Mouse (Mus musculus) C2C12 (cell line): ENCODE measurements around the gene Bcl2l10. TPM values are rescaled to one million over a fixed set of nuclear protein-coding genes. Genes with fewer than 3 reads are reported as not detected.

Source experiments
- H3K27me3 ChIP-seq: one replicate; pipeline ENCODE4 v1.6.1; 2011; ENCODE audit not compliant: control insufficient read depth, insufficient read depth, insufficient read length
- H3K36me3 ChIP-seq: one replicate; pipeline ENCODE4 v1.6.1; 2011; ENCODE audit not compliant: control insufficient read depth, insufficient read depth
- H3K4me3 ChIP-seq: one replicate; pipeline ENCODE4 v1.5.1; 2011; ENCODE audit warnings: mild to moderate bottlenecking, control low read depth; ENCODE audit not compliant: poor library complexity, insufficient read depth, severe bottlenecking
- H3K79me2 ChIP-seq: one replicate; pipeline ENCODE4 v1.6.1; 2011; ENCODE audit not compliant: control insufficient read depth, insufficient read depth
- H3K79me3 ChIP-seq: one replicate; pipeline ENCODE4 v1.6.1; 2011; ENCODE audit warnings: low read depth, control low read depth
- H3ac ChIP-seq: one replicate; pipeline ENCODE3; 2011; ENCODE audit warnings: low read depth; ENCODE audit not compliant: control insufficient read depth, insufficient read length
- CEBPB ChIP-seq: IDR thresholded peaks from one replicate; pipeline ENCODE4 v1.6.1; 2011; ENCODE audit warnings: low read depth, mild to moderate bottlenecking, control low read depth, moderate library complexity
- CTCF ChIP-seq: IDR thresholded peaks from one replicate; pipeline ENCODE4 v1.5.1; 2011; ENCODE audit not compliant: control insufficient read depth, insufficient read depth, insufficient read length
- FOSL1 ChIP-seq: IDR thresholded peaks from one replicate; pipeline ENCODE4 v1.8.0; 2011; ENCODE audit warnings: mild to moderate bottlenecking, low read length; ENCODE audit not compliant: poor library complexity, insufficient read depth, severe bottlenecking
- MAX ChIP-seq: IDR thresholded peaks from one replicate; pipeline ENCODE4 v1.6.1; 2011; ENCODE audit warnings: mild to moderate bottlenecking, control low read depth
- MYOD1 ChIP-seq: IDR thresholded peaks from one replicate; pipeline ENCODE4 v1.6.1; 2011; ENCODE audit warnings: low read depth; ENCODE audit not compliant: control insufficient read depth, insufficient read length
- MYOG ChIP-seq: IDR thresholded peaks from one replicate; pipeline ENCODE4 v1.6.1; 2011; ENCODE audit not compliant: control insufficient read depth, insufficient read length; ENCODE audit errors: extremely low read depth
- USF1 ChIP-seq: IDR thresholded peaks from one replicate; pipeline ENCODE4 v1.6.1; 2011; ENCODE audit warnings: low read depth, mild to moderate bottlenecking, control low read depth, moderate library complexity
- polyA plus RNA-seq: library from polyadenylated mRNA; unstranded; fragments of >200 nt; fragmentation: generic; extraction: Trizol; gene quantifications from one replicate; pipeline ENCODE4 v1.2.1, GENCODE M21; 2012; ENCODE audit warnings: missing spikeins

Bcl2l10 gene
- polyA plus RNA-seq, 1 experiment, result not detected

DNA sequence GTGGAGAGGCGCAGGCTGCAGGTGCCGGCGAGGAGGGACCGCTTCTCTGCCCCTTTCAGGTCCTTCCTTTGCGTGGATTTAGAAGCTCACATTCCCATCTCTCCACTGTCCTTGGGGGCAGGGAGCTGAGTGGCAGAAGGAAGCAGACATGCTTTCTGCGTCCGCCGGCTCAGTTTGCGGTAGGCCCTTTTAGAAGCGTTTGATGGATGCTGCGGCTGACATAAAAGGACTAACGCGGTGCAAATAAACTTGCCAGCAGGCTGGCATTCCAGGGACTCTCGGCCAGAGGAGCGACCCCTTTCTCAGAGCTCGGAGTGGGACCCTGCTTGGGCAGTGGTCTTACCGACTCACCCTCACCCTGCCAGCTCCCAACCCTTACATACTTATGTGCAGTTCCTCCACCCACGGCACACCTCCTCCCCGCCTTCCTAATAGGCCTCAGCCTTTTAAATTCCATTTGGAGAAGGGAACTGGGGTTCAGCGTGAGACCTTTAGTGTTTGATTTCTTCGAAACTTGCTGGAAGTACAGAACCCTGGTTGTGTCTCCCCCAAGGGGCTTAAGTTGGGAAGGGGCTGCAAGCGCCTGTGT is 32.9 kb upstream of the Bcl2l10 start:
- H3K79me3 ChIP-seq, result no peaks in the 10 kb centered on the region

DNA sequence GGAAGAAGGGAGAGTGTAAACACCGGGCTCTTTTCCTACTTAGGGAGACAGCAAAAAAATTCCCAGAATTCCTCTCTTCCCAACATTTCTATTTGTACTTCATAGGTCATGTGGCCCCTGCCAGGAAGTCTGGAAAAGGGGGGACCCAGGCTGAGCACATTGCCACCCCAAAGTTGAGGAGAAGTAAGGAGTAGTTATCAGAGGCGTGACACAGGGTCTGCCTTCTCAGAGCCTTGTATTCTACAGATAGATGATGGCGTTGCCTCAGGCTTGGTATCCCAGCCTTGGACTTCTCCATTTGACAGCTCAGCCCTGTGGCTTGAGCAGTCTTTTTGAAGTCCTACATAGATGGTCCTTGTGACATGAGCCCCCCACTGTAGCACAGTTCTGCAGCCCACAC is 32.3 kb upstream of the Bcl2l10 start:
- no peak overlapping the region for H3ac ChIP-seq
- H3K79me3 ChIP-seq, result no peaks in the 10 kb centered on the region
- TF ChIP-seq MYOG (no peak), MYOD1 (no peak), CEBPB (no peak), MAX (no peak), CTCF (no peak), USF1 (no peak), FOSL1 (no peak)
- H3K4me3 ChIP-seq, result no peak overlapping the region
- no peaks in the 10 kb centered on the region for H3K27me3 ChIP-seq
- H3K79me2 ChIP-seq, result no peaks in the 10 kb centered on the region
- H3K36me3 ChIP-seq, result no peaks in the 10 kb centered on the region

More for the DNA sequence above, 32.9 kb upstream of the Bcl2l10 start:
- no peaks in the 10 kb centered on the region for H3K36me3 ChIP-seq
- H3K4me3 ChIP-seq, result peak overlapping the region; percentile 37
- TF ChIP-seq CTCF (no peak), CEBPB (no peak), FOSL1 (no peak), MAX (no peak), USF1 (no peak), MYOD1 (no peak), MYOG (no peak)
- peak overlapping the region; percentile 81 for H3ac ChIP-seq
- H3K79me2 ChIP-seq, result no peaks in the 10 kb centered on the region
- no peaks in the 10 kb centered on the region for H3K27me3 ChIP-seq

DNA sequence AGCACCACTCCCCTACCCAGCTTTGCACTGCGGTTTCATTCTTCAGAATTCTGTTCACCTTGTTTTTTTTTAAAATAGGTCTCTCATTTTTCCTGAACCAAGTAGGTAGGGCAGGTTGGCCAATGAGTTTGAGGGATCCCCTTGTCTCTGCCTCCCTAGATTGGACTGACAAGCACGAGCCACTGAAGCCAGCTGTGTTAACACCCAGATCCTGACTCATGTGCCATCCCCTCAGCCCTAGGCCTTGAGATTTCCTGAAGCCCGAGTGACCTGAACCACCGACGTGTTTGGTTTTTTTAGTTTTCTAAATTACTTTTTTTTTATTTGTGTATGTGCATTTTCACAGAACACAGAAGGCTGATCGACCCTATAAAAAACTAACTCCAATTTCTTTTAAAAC is 30.8 kb upstream of the Bcl2l10 start:
- Histone ChIP-seq H3K4me3 (no peak overlapping the region), H3ac (no peak overlapping the region), H3K79me3 (no peaks in the 10 kb centered on the region), H3K79me2 (no peaks in the 10 kb centered on the region), H3K27me3 (no peaks in the 10 kb centered on the region), H3K36me3 (no peaks in the 10 kb centered on the region)
- TF ChIP-seq CTCF, result no peak
- no peak for TF ChIP-seq MYOG
- TF ChIP-seq FOSL1, result no peak
- no peak for TF ChIP-seq USF1
- no peak for TF ChIP-seq MYOD1
- TF ChIP-seq CEBPB, result no peak

DNA sequence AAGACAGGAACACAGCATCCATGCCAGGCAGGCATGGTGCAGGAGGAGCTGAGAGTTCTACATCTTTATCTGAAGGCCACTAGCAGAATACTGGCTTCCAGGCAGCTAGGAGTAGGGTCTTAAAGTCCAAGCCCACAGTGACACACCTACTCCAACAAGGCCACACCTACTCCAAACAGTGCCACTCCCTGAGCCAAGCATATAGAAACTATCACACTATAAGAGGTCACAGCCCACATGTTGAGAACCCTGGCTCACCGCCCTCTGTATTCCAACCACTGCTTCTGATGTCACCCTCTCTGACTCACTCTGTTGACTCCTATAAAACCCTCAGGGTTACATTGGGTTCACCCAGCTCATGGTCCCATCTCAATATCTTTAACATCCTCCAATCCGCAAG is 29.4 kb upstream of the Bcl2l10 start:
- H3K79me3 ChIP-seq, result no peaks in the 10 kb centered on the region
- no peak overlapping the region for H3K4me3 ChIP-seq
- H3ac ChIP-seq, result no peak overlapping the region
- no peaks in the 10 kb centered on the region for H3K79me2 ChIP-seq
- no peaks in the 10 kb centered on the region for H3K36me3 ChIP-seq
- H3K27me3 ChIP-seq, result no peaks in the 10 kb centered on the region
- TF ChIP-seq CEBPB (no peak), FOSL1 (no peak), MAX (no peak), CTCF (no peak), MYOD1 (no peak), MYOG (no peak), USF1 (no peak)

DNA sequence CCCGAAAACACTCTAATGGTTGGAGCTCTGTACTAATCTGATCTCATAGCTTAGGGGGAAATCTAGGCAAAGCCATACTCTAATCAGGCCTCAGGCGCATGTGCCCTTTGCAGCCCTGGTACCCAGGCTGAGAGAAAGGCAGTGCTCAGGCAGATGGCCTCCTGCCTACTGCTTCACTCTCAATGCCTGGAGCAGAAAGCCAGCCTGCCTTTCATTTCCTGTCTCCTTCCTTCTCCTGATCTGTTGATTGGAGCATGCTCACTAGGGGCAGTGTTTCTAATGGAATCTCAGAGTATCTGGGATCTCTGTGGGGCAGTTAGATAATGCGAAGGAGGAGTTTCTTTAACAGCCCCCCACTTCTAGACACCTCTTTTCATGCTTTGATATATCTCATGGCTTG is 28.2 kb upstream of the Bcl2l10 start:
- Histone ChIP-seq H3ac (no peak overlapping the region), H3K79me2 (no peaks in the 10 kb centered on the region), H3K27me3 (no peaks in the 10 kb centered on the region), H3K36me3 (no peaks in the 10 kb centered on the region), H3K4me3 (no peak overlapping the region), H3K79me3 (no peaks in the 10 kb centered on the region)
- TF ChIP-seq CTCF (no peak), USF1 (no peak)

DNA sequence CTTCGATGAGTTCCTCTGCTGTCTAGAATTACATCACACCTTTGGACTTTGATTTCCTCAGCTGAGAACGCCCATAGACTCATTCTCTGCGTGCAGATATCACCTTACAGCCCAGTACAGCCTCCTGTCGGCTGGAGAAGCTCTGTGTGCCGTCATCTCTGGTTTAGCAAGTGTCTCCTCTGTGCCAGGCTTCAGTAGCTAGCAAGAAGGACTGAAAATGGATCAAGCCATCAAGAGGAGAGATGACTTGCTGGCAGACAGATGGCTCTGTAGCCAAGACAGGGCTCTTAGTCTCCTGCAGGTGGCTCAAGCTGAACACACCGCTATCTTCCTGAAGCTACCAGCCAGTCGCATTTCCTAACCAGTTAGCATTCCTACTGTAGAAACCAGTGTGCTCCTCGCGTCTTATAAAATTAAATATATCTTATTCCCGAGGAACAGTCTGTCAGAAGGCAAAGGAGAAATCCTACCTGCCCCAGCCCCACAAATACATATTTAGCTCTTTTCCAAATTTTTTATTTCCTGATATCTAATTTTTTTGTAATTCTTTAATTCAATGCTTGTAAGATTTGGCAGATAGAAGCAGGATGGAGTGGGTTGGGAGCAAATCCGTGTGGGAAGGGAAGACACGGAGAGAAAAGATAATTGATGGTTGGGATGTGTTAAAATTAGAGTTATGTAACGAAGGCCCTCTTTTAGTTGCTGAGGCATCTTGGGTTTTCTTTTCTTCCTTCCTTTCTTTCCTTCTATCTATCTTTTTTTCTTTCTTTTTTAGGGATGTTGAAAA is 25.3 kb upstream of the Bcl2l10 start:
- Histone ChIP-seq H3K79me3 (no peaks in the 10 kb centered on the region), H3K79me2 (no peaks in the 10 kb centered on the region), H3ac (no peak overlapping the region), H3K27me3 (no peaks in the 10 kb centered on the region), H3K4me3 (no peak overlapping the region), H3K36me3 (no peaks in the 10 kb centered on the region)
- no peak for TF ChIP-seq MYOD1
- TF ChIP-seq USF1, result no peak
- TF ChIP-seq FOSL1, result no peak
- no peak for TF ChIP-seq MYOG
- TF ChIP-seq CEBPB, result no peak
- no peak for TF ChIP-seq CTCF
- no peak for TF ChIP-seq MAX
